Mouse (Mus musculus) MEL (cell line): ENCODE results near the gene Sptbn1.

Experiments
- BHLHE40 ChIP-seq: IDR thresholded peaks from 2 replicates; pipeline ENCODE4 v1.6.1; 2012; ENCODE audit warnings: low read depth, mild to moderate bottlenecking, inconsistent platforms, low read length, improper control_type of control experiment, borderline replicate concordance
- CHD2 ChIP-seq: IDR thresholded peaks from 2 replicates; pipeline ENCODE4 v1.6.1; 2011; ENCODE audit warnings: low read length, improper control_type of control experiment
- CTCF ChIP-seq, 3 experiments: IDR thresholded peaks in 2 of 3; conservative IDR thresholded peaks in 1 of 3; 2 replicates each; pipeline ENCODE4 v1.5.1; 2011 to 2012; ENCODE audit warnings: low read length in 3 of 3, low read depth in 2 of 3, mild to moderate bottlenecking in 2 of 3, improper control_type of control experiment in 1 of 3, inconsistent platforms in 1 of 3, mixed read lengths in 1 of 3, moderate library complexity in 1 of 3; ENCODE audit not compliant: control insufficient read depth in 1 of 3, insufficient read depth in 1 of 3, poor library complexity in 1 of 3, severe bottlenecking in 1 of 3
- ETS1 ChIP-seq: IDR thresholded peaks from 2 replicates; pipeline ENCODE4 v1.6.1; 2012; ENCODE audit warnings: low read depth, mild to moderate bottlenecking, inconsistent platforms, low read length, improper control_type of control experiment, moderate library complexity
- GATA1 ChIP-seq: IDR thresholded peaks from 2 replicates; pipeline ENCODE4 v1.6.1; 2011; ENCODE audit warnings: low read depth, low read length, improper control_type of control experiment
- MXI1 ChIP-seq: IDR thresholded peaks from 2 replicates; pipeline ENCODE4 v1.6.1; 2011; ENCODE audit warnings: mild to moderate bottlenecking, low read depth, low read length, improper control_type of control experiment
- MYC ChIP-seq: IDR thresholded peaks from 2 replicates; pipeline ENCODE4 v1.6.1; 2011; ENCODE audit warnings: low read depth, mild to moderate bottlenecking, low read length, improper control_type of control experiment, moderate library complexity
- POLR2A ChIP-seq, 2 experiments: IDR thresholded peaks; 2 replicates each; pipeline ENCODE4 v1.6.1; 2011 to 2012; ENCODE audit warnings: low read length in 2 of 2, mild to moderate bottlenecking in 2 of 2, control low read depth in 1 of 2, improper control_type of control experiment in 1 of 2, low read depth in 1 of 2, moderate library complexity in 1 of 2; ENCODE audit not compliant: control insufficient read depth in 1 of 2, insufficient read depth in 1 of 2, poor library complexity in 1 of 2
- USF1 ChIP-seq: IDR thresholded peaks from 2 replicates; pipeline ENCODE4 v1.6.1; 2014; ENCODE audit warnings: low read depth, mild to moderate bottlenecking, inconsistent platforms, low read length, improper control_type of control experiment, moderate library complexity
- ZMIZ1 ChIP-seq: IDR thresholded peaks from 2 replicates; pipeline ENCODE4 v1.6.1; 2012; ENCODE audit warnings: low read depth, mild to moderate bottlenecking, inconsistent platforms, low read length, improper control_type of control experiment, moderate library complexity
- ZNF384 ChIP-seq: IDR thresholded peaks from 2 replicates; pipeline ENCODE4 v1.6.1; 2012; ENCODE audit warnings: low read depth, mild to moderate bottlenecking, inconsistent platforms, low read length, improper control_type of control experiment

DNA sequence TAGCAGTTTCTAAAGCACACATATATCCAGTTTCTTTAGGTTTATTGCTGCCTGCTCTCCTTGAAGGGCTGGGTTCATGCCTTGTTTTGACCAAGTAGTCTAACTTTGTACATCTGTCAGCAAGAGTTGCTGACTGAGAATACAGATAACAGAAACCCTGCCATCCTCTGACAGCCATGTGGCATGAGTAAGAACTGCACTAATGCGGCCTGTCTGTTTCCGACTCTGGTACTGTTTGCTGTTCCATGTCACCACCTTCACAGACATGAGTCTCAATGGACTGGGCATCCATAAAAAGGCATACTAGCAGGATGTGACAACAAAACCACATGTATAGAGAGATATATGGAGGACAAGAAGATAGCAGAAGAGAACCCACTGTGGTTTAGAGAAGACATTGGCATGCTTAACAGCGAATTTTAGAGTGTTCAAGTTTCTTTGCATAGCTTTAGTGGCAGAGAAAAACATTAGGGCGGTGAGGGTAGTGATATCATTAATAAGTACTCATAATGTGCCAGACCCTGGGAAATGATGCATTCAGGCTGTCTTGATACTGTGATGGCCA is 18.4 kb downstream of the Sptbn1 start:
- no peak for TF ChIP-seq CTCF (IDR thresholded peaks at IDR 0.05 in 2 of 3, conservative IDR thresholded peaks at IDR 0.05 in 1 of 3; ENCODE audit: control insufficient read depth in 1 of 3, insufficient read depth in 1 of 3, low read depth in 2 of 3, low read length in 3 of 3, poor library complexity in 1 of 3, severe bottlenecking in 1 of 3)
- no peak for TF ChIP-seq MYC
- no peak for TF ChIP-seq USF1
- no peak for TF ChIP-seq ZMIZ1
- TF ChIP-seq MXI1, result no peak
- TF ChIP-seq POLR2A (IDR thresholded peaks at IDR 0.05; ENCODE audit: control insufficient read depth in 1 of 2, insufficient read depth in 1 of 2, low read depth in 1 of 2, low read length in 2 of 2, poor library complexity in 1 of 2), result no peak
- TF ChIP-seq CHD2, result no peak
- no peak for TF ChIP-seq BHLHE40
- TF ChIP-seq ZNF384, result no peak
- no peak for TF ChIP-seq ETS1
- TF ChIP-seq GATA1, result peak; percentile 51; the same call in 1 of the 2 replicates
